Mouse (Mus musculus) adipocyte (in vitro differentiated cells): ENCODE measurements around the gene Pigyl.

ENCODE experiments used
- DNase-seq: peaks from one replicate; pipeline ENCODE4 v3.0.0-alpha.2; 2016; ENCODE audit warnings: low spot score

Pigyl gene

DNA sequence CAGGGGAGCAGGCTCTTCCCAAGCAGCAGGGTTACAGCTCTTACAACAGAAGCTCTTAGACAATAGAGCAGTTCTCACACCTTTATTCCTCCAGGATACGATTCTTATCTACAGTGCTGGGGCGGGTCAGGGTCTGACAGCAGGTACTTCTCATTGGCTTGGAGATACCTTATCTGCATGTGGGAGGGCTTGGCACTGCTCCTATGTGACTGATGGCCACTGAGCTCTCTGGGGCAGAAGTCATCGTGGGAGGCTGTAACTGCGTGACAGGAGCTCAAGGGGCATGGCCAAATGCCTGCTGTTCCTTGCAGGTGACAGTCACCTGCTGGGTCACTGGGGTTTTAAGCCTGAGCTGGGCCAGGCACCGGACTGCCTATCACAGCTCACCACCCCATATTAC lies 39.8 kb downstream of the Pigyl start:
- DNase-seq: no peak
